Mouse (Mus musculus) embryonic stem cell, embryonic (primary cell): ENCODE measurements around the gene Chmp4b.

ENCODE experiments used
- CTCF ChIA-PET, 4 experiments: fragments of 300-600 bp in 2 of 4; fragments of 350-600 bp in 2 of 4; sonication (Branson Sonifier 250); formaldehyde crosslinking; loops; one replicate each; lab custom pipeline; 2022; ENCODE audit warnings: inconsistent platforms in 2 of 4; lab: Charles Lee
- POLR2A ChIA-PET, 4 experiments: fragments of 300-600 bp in 2 of 4; fragments of 350-600 bp in 2 of 4; sonication (Branson Sonifier 250); formaldehyde crosslinking; loops; one replicate each; lab custom pipeline; 2022; ENCODE audit warnings: antibody characterized with exemption in 4 of 4, inconsistent platforms in 1 of 4; lab: Charles Lee

Gene Chmp4b

GRCm38 (mm10) chr2:154742911-154743819 lies 91.7 kb downstream of the Chmp4b start:
- ChIA-PET CTCF (interaction anchor here in 3 of 4 experiments (0.6 to 1.7 kb wide), 5 partner anchors 13 to 772 kb away, joined by 3 to 6 read pairs (median 3); no protein-coding TSS in a partner anchor), POLR2A (interaction anchor here in 1 of 4 experiments (1.1 to 1.2 kb wide), 4 partner anchors 11 to 18 kb away, joined by 3 to 5 read pairs (median 4); no protein-coding TSS in a partner anchor)

DNA sequence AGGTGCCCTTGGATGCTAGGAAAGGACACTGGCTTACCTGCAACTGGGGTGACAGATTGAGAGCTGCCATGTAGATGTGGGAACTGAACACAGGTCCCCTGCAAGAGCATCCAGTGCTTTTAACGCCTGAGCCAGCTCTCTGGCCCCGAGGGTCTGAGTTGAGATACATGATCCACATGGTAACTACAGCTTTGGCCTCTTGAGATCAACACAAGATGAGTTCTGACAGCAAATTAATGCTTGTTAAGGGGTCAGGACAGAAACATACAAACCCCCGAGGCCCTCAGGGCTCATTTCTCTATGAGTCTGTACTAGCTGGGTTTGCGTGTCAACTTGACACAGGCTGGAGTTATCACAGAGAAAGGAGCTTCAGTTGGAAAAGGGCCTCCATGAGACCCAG lies 92.4 kb downstream of the Chmp4b start:
- ChIA-PET CTCF (interaction anchor here in 1 of 4 experiments (1.7 kb wide), 1 partner anchor 12 kb away, joined by 6 read pairs; no protein-coding TSS in a partner anchor), POLR2A (no interaction called here)
